Mouse (Mus musculus) testis, postnatal 10 days (tissue): ENCODE data around the gene Lin54.

ENCODE experiments used
- DNase-seq: peaks from one replicate; pipeline ENCODE4 v3.0.0; 2021; ENCODE audit warnings: low spot score

The Lin54 gene

DNA sequence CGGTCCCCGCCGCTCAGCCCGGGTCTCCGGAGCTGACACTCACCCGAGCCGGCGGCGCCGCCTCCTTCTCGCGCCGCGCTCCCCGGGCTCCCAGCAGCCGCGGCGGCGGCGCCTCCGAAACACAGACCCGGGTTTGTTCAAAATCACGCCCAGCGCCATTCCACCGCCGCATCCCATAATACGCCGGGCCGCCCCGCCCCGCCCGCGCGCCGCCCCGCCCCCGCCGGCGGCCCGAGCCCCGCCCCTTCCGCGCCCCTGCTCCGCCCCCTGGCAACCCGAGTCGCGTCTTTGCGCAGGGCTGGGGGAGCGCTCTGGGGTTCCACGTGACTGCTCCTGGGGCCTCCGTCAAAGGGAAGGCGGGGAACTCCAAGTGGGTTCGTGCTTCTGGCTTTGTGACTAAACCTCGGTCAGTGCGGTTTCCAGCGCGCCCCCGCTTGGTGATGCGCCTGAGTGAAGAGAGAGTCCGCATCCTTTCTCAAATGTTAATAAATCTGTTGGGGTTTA, at the start of gene Lin54:
Gene Lin54, minus strand, starts transcription at position 182 of the 504 bp plus-strand sequence.
- peak; percentile 91 for DNase-seq

DNA sequence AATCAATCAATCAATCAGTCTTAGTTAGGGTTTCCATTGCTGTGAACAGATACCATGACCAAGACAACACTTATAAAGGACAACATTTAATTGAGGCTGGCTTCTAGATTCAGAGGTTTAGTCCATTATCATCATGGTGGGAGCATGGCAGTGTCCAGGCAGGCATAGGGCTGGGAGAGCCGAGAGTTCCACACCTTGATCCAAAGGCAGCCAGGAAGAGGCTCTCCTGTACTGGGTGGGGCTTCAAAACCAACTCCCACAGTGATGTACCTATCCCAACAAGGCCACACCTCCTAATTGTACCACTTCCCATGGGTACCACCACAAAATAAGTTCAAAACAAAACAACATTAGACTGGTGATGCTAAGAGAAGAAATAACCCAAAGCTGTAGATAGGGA, 49.7 kb upstream of the Lin54 start:
- DNase-seq, result no peak

DNA sequence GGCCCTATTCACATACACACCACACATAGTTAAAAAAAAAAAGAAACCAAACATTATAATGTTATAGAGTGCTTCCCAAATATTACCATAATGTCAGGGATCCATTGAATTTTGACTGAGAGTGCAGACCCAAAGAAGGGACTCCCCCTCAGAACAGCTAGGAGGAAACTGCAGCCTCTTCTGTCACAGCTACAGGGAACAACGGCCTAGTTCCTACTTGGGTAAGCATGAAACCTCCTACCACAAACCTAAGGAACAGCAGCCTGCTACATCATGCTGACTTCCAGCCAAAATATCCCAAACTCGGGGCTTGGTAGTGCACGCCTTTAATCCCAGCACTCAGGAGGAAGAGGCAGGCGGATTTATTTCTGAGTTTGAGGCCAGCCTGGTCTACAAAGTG, 48.9 kb upstream of the Lin54 start:
- DNase-seq, result no peak

DNA sequence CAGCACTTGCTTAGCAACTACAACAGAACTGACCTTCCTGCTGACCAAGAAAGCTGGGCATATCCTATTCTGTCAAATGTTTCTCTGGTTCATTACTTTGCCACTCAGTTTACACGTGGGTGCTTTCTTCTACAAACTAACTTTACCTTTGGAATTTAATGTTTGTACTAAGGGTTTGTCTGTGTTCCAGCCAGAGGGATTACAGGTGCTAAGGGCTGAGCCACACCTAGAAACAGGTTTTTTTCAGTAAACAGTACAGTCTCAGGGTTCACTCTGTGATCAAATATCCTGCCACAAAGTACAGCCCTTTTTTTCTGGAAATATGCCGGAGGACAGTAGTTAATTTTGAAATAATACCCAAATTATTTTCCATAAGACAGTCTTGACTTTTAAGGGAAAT, 47.8 kb upstream of the Lin54 start:
- DNase-seq, result no peak

DNA sequence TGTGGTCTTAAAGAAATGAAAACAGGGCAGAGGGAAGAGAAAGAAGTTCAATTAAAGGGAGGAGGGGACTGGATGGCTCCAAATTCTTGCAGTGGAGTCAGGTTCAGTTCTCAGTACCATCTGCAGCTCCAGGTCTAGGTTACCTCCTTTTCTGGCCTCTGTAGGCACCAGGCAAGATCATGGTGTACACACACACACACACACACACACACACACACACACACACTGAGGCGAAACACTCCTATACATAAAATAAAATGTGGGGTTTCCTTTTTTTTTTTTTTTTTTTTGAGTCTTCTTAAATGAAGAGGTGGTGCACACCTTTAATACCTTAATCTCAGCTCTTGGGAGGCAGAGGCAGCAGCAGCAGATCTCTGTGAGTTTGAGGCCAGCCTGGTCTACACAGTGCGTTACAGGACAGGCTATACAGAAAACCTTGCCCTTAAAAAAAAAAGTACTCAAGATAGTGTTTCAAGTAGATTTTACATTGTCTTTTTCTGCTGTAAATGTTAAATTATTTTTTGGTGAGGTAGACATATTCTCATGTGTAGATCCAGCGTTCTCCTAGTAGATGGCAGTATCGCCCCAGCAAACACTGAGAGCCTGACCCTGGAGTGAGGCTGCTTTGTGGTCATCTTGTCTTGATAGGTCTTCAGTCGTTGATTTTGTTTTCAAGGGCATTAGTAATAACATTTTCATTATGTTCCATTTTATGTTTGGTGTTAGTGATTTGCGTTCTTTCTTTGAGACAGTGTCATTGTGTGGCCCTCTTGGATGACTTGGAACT, 46.0 kb upstream of the Lin54 start:
- no peak for DNase-seq

DNA sequence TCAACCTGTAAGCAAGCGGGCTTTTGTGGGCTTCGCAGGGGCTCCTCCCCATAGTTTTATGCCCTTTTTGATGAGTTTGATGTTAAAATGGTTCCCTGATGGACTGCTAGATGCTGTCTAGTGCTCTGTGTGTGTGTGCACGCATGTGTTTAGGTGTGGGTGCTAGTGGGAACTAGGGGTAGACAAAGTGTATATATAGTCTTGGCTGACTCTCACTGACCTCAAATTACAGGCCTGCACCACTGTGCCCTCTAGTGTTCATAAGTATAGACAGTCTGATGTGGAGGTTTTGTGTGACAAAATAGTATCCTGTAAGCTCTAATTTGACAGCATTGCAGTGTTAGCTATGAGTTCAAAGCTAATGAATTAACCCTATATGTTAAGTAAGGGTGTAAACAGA, 36.2 kb upstream of the Lin54 start:
- no peak for DNase-seq

DNA sequence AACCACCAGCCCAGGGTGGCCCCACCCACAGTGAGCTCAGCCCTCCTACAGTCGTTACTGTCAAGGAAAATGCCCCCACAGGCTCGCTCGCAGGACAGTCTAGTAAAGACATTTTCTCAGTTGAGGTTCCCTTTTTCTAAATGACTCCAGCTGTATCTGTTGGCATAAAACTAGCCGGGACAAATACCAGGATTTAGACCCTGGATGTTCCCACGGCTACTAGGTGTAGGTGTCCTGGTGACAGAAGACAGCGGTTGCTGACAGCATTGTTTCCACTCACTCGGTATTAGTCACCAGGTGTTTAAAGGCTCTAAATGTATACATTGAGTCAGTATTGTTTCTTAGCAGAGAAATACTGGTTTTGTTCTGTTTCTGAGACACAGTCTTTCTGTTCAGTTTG, 35.4 kb upstream of the Lin54 start:
- no peak for DNase-seq

DNA sequence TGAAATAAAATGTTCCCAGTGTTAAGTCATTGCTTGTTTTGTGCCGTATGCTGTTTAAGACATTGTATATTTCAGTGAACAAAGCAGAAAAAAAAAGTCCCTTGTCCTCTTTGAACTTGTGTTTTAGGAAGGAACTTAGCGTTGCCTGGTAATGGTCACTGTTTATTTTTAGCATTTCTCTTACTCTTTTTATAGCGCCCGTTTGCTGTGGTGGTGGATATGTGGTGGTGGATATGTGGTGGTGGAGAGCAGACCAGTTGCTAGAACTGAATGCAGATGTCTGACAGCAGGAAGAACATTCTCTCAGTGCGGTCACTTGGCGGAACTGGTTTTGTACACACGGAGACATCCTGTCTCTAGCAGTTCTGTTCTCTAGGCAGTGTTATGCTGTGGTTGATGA, 25.7 kb upstream of the Lin54 start:
- DNase-seq, result no peak

DNA sequence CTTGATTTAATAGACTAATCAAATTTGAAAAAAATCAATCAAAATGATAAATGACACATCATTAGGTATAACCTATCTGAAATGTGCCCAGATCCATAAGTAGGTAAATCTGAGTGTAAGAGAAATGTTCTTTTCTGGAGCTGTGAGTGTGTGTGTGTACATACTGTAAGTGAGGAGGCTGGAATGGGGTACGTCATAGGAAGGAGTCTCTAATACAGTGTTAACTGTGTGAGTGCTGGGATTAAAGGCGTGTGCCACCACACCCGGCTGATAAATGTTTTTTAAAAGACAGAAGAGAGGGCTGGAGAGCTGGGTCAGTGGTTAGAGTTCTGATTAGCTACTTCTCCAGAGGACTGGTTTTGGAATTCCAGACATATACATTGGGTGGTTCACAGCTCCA, 25.2 kb upstream of the Lin54 start:
- no peak for DNase-seq

DNA sequence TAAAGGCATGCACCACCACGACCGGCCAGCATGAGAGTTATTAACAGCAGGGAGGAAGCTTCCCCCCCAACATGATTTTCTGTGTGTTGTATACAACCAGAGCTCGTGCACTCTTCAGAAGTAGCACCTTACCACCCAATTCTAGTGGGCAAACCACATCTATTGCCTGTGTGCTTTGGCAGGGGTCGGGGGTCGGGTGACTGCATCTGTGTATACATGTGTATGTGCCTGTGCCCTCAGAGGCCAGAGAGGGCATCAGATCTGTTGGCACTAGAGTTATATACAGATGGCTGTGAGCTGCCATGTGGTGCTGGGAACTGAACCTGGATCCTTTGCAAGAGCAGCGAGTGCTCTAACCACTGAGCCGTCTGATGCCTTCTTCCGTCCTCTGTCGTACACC, 24.5 kb upstream of the Lin54 start:
- no peak for DNase-seq

DNA sequence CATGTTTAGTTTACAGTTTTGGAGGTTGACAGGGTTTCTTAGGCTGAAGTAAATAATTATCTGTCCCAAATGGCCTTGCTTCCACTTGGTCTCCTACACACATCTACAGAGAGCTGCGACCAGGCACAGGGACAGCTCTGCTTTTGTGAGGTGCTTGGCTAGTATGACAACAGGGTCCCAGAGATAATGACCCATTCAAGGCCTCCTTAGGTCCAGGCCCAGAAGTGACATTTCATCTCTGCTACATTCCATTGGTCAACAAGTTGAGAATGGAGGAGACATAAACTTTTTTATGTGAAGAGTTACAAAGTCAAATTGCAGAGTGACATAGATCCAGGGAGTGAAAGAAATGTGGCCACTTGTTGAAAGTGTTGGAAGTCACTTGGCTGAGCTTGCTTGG, 22.9 kb upstream of the Lin54 start:
- no peak for DNase-seq

DNA sequence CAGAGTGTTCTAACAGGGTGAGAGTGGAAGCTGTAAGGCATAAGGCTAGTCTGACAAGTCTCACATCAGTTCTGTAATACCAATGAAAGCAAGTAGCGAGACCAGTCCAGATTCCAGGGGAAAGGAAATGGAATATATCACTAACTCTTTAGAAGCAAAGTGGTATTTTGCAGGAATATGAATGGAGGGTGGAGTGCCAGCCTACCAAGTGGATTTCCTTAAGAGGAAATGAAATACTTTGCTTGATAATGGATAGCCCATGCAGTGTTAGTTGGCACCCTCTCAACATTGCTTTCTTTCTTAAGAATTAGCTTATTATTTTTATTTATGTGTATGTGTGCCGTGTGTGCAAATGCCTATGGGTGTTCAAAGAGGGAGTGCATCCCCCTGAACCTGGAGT, 19.8 kb upstream of the Lin54 start:
- DNase-seq, result no peak

DNA sequence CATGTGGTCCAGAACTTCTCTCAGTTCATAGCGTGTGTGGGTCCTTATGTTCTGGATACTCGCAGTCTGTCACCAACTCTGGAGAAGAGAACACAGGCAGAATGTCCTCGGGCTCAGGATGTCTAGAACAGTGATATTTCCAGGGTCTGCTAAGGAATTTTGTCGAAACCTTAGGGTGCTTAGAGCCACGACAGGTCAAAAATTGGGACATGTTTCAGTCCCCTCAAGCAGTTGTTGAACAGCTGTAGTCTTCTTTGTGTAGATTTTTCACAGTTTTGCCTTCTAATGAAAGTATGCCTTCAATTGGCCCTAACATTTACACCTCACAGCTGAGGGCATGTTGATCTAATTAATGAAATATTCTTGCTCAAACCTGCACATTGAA, 18.6 kb upstream of the Lin54 start:
- DNase-seq, result no peak

DNA sequence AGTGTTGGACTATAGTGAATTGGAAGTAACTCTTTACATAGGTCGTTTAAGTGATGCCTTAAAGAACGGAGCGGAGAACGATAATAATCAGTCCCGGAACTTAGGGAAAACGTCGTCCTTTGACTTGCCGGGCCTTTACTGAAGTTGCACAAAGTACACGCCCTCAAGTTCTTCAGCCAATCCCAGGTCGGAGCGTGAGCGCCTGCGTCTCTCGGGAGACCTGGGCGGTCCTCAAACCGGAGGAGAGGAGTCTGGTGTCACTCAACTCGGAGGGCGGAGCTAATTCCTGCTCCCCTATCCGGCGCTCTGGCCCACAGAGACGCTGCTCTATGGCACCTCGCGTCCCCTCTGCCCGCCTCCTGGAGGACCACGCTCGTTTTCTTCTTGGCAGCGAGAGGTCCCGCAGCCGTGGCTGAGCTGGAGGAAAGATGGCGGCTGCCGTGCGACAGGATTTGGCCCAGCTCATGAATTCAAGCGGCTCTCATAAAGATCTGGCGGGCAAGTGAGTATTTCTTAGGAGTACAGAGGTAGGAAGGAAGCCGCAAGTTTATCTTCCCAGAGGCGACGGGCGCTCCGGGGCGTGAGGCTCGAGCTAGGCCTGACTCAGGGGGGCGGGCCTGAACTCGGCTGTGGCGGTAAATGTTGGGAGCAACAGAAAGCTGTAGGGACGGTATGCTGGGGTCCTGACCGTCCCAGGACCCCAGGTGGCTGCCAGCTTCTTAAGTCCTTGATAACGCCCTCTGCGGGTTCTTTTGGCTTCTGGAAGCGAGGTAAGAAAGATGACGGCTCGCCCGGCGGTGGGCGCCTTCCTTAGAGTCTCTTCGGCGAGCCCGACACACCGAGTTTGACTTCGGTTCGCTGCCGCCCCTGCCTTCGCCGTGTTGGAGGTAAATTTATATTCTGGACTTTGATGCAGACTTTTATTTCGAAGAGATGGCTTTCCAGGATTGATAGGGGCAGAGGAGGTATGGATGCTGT, 17.9 kb upstream of the Lin54 start, which contains the start of gene Cops4:
Gene Cops4, plus strand, starts transcription at position 261 of the 978 bp plus-strand sequence.
- peak; percentile 96 for DNase-seq

DNA sequence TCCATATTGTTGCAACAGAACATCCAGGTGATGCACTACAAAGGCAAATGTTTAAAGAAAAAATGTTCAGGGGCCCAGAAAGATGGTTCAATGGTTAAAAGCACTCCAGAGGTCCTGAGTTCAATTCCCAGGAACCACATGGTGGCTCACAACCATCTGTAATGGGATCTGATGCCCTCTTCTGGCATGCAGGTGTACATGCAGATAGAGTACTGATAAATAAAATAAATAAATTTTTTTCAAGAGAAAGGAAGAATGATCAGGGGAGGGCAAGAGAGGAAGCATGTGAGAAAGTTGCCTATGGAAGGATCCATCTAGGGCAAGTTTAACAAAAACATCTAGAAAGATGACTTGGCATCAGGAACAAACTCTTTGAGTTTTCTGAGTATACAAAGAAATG, 12.1 kb upstream of the Lin54 start:
- DNase-seq, result no peak

DNA sequence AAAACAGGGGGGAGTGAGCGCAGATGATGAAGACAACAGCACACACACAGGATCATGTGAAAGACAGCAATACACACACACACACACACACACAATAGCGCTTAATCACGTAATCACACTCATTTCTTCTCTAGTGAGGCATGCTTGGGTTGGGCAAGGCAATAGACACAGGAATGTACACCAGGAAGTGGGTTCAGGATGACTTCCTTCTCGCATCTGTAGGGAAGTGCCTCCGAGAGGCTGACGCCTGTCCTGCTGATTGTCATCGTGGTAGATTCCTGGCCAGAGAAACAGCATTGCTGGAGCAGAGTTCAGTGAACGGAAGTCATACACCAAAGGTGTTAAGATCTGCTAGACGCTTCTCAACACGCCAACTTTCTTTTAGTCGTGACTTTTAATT, 8.8 kb upstream of the Lin54 start:
- no peak for DNase-seq

DNA sequence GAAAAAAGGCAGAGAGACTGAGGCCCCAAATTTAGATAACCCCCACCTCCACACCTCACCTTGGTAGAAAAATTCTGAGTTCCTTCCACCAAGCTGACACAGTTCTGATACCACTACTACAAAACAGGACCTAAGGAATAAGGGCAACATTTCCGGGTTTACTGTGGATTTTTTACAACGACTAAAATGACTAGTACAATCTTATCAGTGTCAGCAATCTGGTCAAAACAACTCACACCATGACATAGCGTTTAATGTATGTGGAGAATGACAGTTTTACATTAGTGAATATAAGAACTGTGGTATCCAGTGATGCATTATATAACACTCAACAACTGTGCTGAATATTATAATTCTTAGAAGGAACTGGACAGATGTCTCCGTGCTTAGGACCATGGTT, 828 bp upstream of the Lin54 start:
- no peak for DNase-seq

DNA sequence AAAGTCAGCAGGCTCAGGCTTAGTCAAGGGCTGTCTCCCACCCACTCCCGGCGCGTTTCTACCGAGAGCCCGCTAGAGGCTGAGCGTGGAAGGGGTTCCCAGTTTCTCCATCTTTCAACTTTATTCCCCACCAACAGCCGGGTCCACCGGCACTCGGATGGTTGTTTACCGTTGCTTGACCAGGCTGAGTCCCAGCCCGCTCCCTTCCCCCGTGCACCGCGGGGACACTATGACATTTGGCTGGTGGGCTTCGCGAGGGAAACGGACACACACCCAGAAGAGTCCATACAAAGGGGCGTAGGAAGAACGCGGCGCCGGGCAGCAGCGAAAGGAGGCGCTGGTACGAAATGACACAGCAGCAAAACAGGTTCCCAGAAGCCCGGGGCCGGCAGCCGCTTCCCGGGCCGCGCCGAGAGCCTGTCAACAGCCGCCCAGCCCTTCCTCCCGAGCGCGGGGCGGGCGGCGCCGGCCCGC, 571 bp downstream of the Lin54 start:
- DNase-seq, result peak; percentile 62

DNA sequence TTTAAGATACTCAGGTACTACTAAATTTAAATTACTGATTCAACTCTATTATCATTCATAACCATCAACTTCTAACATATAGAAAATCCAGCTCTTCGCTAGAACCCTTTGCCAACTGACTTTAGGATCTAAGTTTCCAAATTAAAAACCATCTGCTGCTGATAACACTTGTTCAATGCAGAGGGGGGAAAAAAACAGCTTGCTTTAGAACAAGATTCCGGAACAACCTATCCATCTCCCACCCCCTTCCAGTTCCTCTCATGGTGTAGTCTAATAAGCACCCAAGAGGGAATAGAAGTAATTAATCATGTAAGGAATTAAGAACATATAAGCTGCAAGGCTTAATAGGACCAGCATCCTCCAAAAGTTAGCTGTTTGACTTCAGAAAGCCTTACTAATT, 1.2 kb downstream of the Lin54 start:
- DNase-seq, result no peak

DNA sequence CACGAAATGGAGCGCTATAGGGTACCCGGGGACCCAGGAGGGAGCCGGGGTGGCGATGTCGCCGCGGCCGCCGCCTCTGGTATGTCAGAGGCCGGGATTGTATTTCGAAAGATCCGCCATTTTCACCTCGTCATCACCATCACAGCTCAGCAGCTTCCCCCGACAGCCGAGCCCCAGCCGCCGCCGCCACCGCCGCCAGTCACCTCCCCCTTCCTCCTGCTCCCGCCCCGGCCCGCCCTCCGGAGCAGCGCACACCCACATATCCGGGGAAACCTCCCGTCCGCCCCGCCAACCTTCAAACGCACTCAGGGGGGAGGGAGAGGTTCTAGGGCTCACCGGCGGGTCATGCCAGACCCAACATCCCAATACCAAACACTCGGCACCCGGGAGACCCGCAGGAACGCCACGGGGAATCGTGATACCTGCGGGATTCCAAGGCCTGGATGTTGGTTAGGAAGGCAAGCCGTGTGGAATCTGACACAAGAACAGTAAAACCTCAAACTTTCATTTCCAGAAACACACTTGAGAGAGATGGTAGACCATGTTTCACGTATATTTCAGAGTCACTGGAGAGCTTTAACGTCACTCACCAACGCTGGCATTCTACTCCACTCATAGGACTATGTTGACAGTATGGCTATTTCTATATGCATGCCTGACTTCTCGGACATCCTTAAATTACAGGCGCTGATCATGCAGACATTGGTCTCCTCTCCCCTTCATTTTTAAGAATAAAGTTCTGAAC, 1.8 kb downstream of the Lin54 start:
- DNase-seq, result peak; percentile 80

DNA sequence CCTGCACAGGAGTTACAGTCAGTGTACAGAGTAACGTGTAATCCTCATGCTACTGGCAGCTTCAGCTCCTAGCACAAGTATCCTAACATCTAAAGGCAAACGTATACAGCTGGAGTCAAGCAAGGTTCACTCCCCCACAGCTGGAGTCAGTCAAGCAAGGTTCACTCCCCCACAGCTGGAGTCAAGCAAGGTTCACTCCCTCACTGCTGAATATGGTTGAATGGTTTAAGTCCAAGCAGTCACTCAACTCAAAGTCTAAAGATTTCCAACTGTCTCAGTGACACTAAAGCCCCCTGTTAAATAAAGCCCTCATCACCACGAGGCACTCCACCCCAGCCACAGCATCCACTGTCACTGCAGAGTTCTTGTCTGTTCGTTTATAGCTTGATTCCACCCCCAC, 8.7 kb downstream of the Lin54 start:
- DNase-seq, result no peak

DNA sequence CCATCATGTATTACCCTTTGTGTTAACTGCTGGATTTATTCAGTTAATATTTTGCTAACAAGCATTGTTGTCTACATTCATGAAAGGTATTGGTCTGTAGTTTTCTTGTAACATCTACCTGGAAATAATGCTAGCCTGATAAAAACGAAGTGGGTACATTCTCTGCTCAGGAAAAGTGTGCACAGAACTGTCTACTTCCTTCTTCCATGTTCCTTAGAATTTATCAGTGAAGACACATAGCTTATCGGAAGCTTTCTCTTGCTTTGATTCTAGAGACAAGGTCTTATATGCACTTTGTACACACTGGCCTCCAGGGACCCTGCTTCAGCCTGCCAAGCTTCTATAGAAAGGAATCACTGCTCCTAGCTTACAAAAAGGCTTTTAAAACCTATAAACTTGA, 11.1 kb downstream of the Lin54 start:
- no peak for DNase-seq
